Mouse (Mus musculus) intestine, embryonic 15.5 days (tissue): Measurements from ENCODE around the gene Ror1. TPM values are rescaled to one million over a fixed set of nuclear protein-coding genes. Genes with fewer than 3 reads are reported as not detected.

Experiments used
- ATAC-seq: fragments of 200-750 bp; cut with Nextera tagmentation; 2 replicates; pipeline ENCODE4 v1.8.0; 2017; ENCODE audit warnings: moderate TSS enrichment, moderate library complexity
- H3K27ac ChIP-seq: fragments of 300-500 bp; sonication (generic); 2 replicates; pipeline ENCODE4 v1.5.1; 2015; ENCODE audit warnings: mild to moderate bottlenecking, inconsistent platforms
- H3K27me3 ChIP-seq: fragments of 300-500 bp; sonication (generic); replicated peaks from 2 replicates; pipeline ENCODE4 v1.6.1; 2015; ENCODE audit warnings: inconsistent platforms
- H3K36me3 ChIP-seq: fragments of 300-500 bp; sonication (generic); 2 replicates; pipeline ENCODE4 v1.6.1; 2015; ENCODE audit warnings: inconsistent platforms
- H3K4me1 ChIP-seq: fragments of 300-500 bp; sonication (generic); replicated peaks from 2 replicates; pipeline ENCODE4 v1.6.1; 2015; ENCODE audit warnings: inconsistent platforms
- H3K4me2 ChIP-seq: fragments of 300-500 bp; sonication (generic); replicated peaks from 2 replicates; pipeline ENCODE4 v1.6.1; 2015; ENCODE audit warnings: mild to moderate bottlenecking, inconsistent platforms
- H3K4me3 ChIP-seq: fragments of 300-500 bp; sonication (generic); replicated peaks from 2 replicates; pipeline ENCODE4 v1.5.1; 2015; ENCODE audit warnings: inconsistent platforms
- H3K9ac ChIP-seq: fragments of 300-500 bp; sonication (generic); 2 replicates; pipeline ENCODE4 v1.6.1; 2015; ENCODE audit warnings: inconsistent platforms
- H3K9me3 ChIP-seq: fragments of 300-500 bp; sonication (generic); 2 replicates; pipeline ENCODE4 v1.6.1; 2016; ENCODE audit warnings: inconsistent platforms
- WGBS: fragments of 180-500 bp; shearing (Covaris S2); methylation state at CpG from one replicate; pipeline ENCODE4 v1.1.7; 2015; 5-methylcytosine and 5-hydroxymethylcytosine counted together
- polyA plus RNA-seq: library from polyadenylated mRNA; unstranded; fragments of >200 nt; fragmentation: Nextera tagmentation; extraction: Ambion mirVana; gene quantifications from 2 replicates; pipeline ENCODE4 v1.2.1, GENCODE M21; 2015

Gene Ror1
- polyA plus RNA-seq, 1 experiment from 2014 or later, result 9.3 TPM

DNA sequence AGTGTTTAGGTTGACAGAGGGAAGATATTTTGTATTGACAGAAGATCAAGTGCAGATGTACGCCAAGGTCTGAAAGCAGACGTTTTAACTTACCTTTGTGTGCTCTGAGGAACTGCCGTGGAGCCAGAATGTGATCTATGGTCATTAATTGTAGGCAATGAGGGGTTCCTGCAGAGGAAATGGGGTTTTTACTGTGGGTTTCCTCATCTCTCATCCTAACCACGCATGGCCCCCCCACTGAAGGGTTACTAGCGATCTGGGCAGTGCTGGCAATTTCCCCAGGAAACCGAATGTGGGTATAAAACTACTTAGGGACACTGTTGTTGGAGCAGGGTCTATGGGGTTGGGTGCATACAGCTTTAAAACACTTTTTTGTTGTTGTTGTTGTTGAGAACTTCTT, 25.5 kb upstream of the Ror1 start:
- Histone ChIP-seq H3K27ac (no peak overlapping the region), H3K36me3 (no peaks in the 10 kb centered on the region), H3K27me3 (no peaks in the 10 kb centered on the region), H3K4me3 (no peak overlapping the region), H3K4me2 (no peak overlapping the region), H3K9ac (no peak overlapping the region), H3K9me3 (no peaks in the 10 kb centered on the region), H3K4me1 (no peaks in the 10 kb centered on the region)
- WGBS, result 35% methylated on average over 6 of the region's 6 CpGs
- no peak for ATAC-seq

DNA sequence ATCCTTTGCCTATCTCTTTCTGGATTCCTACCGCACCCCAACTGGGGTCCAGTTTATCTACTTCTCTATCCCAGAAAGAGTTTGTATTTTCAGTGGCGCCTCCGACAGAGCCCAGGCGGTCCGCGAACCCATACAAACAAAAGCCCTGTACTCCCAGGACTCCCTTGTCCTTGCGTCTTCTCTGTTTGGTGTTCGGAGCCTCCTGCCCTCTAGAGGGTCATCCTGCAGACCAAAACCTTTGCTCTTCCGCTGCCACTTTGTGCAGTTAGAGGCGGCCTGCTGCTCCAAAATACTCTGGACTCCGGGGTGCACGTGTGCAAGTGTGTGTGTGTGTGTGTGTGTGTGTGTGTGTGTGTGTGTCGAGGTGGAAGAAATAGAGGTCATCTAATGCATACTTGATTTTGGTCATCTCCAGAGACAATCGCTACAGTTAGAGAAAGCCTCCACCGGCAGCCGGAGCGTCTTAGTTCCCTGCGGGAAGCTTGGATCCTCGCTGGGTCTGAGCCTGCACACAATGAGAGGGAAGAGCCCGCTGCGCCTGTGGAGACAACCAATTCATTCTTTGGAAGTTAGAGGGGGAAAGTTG, 1.1 kb downstream of the Ror1 start:
- H3K4me3 ChIP-seq, result peak overlapping the region; percentile 83
- peak overlapping the region; percentile 91 for H3K4me2 ChIP-seq
- ATAC-seq, result peak; percentile 23; the same call in 1 of the 2 replicates
- no peaks in the 10 kb centered on the region for H3K9me3 ChIP-seq
- peak overlapping the region; percentile 87 for H3K27ac ChIP-seq
- 5% methylated on average over 21 of the region's 21 CpGs for WGBS
- no peaks in the 10 kb centered on the region for H3K27me3 ChIP-seq
- H3K4me1 ChIP-seq, result peaks cover 8% of the 10 kb centered on the region; the same call in 1 of the 2 replicates
- no peaks in the 10 kb centered on the region for H3K36me3 ChIP-seq
- peak overlapping the region; percentile 75 for H3K9ac ChIP-seq

DNA sequence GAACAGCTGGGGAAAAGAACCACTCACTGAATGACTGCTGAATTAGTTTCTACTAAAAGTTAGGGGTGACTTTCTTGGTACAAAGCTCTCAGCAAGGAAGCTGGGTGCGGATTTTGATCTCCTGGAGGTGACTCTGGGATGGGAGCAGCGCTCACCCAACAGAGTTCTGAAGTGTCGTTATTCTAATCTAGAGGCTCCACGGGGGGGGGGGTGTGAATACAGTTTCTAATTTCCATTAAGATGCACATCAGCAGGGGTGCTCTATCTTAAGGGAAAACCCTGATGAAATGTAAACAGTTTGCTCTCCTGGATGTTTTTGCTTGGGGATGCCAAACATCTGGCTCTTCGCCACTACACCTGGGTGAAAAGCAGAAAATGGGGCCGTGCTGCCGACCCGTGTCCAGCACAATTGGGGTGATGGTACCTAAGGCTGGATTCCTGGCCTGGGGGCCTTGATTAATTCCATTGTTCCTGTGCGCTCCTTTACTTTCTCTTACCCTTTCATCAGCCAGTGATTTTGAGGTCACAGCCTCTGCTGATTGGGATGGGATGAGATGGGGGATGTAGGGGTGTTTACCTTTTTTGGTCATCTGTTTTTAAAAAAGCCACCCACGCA, 1.9 kb downstream of the Ror1 start:
- H3K4me3 ChIP-seq, result peak overlapping the region; percentile 83
- H3K27ac ChIP-seq, result no peak overlapping the region
- H3K36me3 ChIP-seq, result no peaks in the 10 kb centered on the region
- no peaks in the 10 kb centered on the region for H3K9me3 ChIP-seq
- no peaks in the 10 kb centered on the region for H3K27me3 ChIP-seq
- peak overlapping the region; percentile 91 for H3K4me2 ChIP-seq
- H3K9ac ChIP-seq, result peak overlapping the region; percentile 75; the same call in 1 of the 2 replicates
- H3K4me1 ChIP-seq, result peaks cover 8% of the 10 kb centered on the region; the same call in 1 of the 2 replicates
- 46% methylated on average over 10 of the region's 10 CpGs for WGBS
- ATAC-seq, result no peak

DNA sequence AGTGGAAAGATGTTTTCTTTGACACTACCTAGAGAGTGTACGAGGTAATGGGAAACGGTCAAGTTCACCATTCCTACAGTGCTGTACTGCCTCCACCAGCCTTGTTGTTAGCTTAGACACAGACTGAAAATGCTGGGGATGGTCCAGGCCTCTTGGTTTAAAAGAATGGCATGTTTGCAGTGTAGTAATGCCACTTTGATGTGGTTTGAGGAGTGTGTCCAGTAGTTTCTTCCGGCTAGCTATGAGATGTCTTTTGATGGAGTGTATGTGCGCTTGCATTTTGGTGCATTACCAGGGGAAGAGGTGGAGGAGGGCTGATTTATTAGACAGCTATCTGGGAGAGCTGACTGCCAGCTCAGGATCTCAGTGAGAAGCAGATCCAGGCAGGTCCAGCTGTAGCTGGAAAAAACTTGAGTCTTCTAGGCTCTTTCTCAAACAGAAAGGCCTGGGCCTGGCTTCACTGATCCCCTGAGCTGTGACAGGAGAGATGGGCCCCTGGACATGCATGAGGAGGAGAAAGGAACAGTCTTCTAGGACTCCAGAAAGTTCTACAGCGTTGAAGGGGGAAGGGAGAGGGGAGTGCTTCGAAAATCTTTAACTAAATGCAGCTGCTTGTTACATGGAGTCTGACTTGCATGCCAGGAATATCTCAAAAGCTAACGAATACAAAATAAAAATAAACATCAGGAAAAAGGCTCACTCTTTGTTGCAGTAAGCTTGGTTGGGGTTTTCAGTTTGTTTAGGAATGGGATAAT, 5.7 kb downstream of the Ror1 start:
- H3K4me2 ChIP-seq, result 0 out of 2 replicates have a peak overlapping the region, but pooled peaks have one; percentile 2
- H3K9ac ChIP-seq, result peak overlapping the region; percentile 2; the same call in 1 of the 2 replicates
- 52% methylated on average over 7 of the region's 7 CpGs for WGBS
- no peaks in the 10 kb centered on the region for H3K9me3 ChIP-seq
- H3K27ac ChIP-seq, result peak overlapping the region; percentile 55; the same call in 1 of the 2 replicates
- no peaks in the 10 kb centered on the region for H3K36me3 ChIP-seq
- no peak for ATAC-seq
- peaks cover 10% of the 10 kb centered on the region; the same call in 1 of the 2 replicates for H3K4me1 ChIP-seq
- no peak overlapping the region for H3K4me3 ChIP-seq
- H3K27me3 ChIP-seq, result no peaks in the 10 kb centered on the region

DNA sequence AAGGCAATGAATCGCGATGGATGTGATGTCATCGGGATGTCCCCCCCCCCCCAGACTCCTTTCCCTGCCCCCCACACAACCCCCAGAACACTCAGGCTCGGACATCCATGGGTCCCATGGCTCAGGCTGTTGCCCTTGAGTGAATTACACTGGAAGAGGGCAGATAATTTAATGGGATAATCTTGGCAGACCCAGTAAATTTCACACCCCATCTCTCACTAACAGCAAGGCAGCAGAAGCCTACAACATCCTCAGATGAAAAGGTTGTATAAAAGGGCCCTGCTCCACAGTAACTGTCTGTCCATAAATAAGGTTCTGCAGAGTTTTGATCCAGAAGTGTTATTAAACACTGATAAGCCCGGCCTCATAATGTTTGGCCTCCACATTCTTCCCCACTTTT, 6.3 kb downstream of the Ror1 start:
- Histone ChIP-seq H3K4me2 (no peak overlapping the region), H3K9ac (no peak overlapping the region), H3K4me1 (peaks cover 10% of the 10 kb centered on the region; the same call in 1 of the 2 replicates), H3K9me3 (no peaks in the 10 kb centered on the region), H3K4me3 (no peak overlapping the region), H3K36me3 (no peaks in the 10 kb centered on the region), H3K27ac (no peak overlapping the region), H3K27me3 (no peaks in the 10 kb centered on the region)
- no peak for ATAC-seq
- WGBS, result 61% methylated on average over 5 of the region's 5 CpGs

DNA sequence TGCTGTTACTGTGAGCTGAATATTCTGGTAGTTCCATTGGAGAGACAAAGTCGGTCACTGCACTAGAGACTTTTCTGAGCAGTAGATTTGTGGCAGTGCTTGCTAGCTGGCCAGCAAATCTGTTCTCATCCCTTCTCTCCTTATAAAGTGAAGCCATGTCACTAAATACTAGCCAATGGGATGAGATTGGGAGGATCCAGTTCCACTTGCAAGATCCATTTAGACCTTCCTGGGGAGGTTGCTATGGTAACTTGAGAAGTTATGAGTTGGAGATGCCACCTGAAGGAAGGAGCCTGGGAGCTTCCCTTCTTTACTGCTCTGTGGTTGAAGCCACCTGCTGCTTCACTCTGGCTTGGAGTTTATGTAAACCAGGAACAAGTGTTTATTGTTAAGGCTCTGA, 8.7 kb downstream of the Ror1 start:
- Histone ChIP-seq H3K27ac (no peak overlapping the region), H3K36me3 (no peaks in the 10 kb centered on the region), H3K4me2 (no peak overlapping the region), H3K4me1 (peaks cover 10% of the 10 kb centered on the region; the same call in 1 of the 2 replicates), H3K4me3 (no peak overlapping the region), H3K9ac (no peak overlapping the region), H3K27me3 (no peaks in the 10 kb centered on the region), H3K9me3 (no peaks in the 10 kb centered on the region)
- ATAC-seq, result no peak
- WGBS, result 76% methylated on average over 1 of the region's 1 CpGs

DNA sequence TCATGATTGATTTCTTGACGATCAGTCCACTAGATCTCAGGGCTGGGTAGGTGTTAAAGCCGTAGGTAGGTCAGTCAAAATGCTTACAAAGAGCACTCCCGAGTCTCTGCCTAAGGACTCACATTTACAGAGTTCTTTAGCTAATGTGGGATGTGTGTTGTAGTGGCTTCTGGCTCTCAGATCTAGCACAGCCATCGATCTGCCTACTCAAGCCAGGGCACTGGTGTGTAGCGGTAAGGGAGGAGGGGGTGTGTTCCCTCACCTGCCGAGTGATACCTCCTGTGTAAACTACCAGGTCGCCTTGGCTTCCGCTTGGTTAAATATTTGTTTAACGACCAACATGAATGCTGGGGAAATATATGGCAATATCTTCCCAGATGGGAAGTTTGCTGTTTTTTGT, 12.0 kb downstream of the Ror1 start:
- Histone ChIP-seq H3K4me2 (no peak overlapping the region), H3K27ac (no peak overlapping the region), H3K9me3 (no peaks in the 10 kb centered on the region), H3K27me3 (no peaks in the 10 kb centered on the region), H3K36me3 (no peaks in the 10 kb centered on the region), H3K4me3 (no peak overlapping the region), H3K9ac (no peak overlapping the region), H3K4me1 (0 out of 2 replicates have a peak, but pooled peaks cover 2% of the 10 kb centered on the region)
- ATAC-seq, result no peak
- WGBS, result 48% methylated on average over 9 of the region's 9 CpGs

DNA sequence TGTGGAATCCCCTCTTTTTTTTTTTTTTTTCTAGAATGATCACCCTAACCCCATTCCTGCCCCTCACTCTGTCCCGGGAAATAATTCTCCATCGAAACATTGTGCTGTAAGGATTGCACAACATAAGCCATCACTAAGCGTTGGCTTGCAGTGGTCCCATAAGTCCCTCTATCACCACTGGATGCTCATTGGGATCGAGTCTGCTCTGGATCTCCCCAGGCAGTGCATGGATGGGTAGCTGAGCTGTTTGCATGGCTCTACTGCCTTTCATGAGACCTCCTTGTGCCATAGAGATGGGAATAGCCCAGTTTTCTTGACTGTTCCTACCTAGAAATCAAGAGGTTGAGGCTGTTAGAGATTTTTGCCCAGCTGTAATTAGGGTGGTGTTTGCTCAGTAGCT, 13.0 kb downstream of the Ror1 start:
- Histone ChIP-seq H3K9me3 (no peaks in the 10 kb centered on the region), H3K27me3 (no peaks in the 10 kb centered on the region), H3K36me3 (no peaks in the 10 kb centered on the region), H3K4me1 (no peaks in the 10 kb centered on the region), H3K4me3 (no peak overlapping the region), H3K4me2 (no peak overlapping the region), H3K9ac (no peak overlapping the region), H3K27ac (no peak overlapping the region)
- 94% methylated on average over 4 of the region's 4 CpGs for WGBS
- ATAC-seq, result no peak

DNA sequence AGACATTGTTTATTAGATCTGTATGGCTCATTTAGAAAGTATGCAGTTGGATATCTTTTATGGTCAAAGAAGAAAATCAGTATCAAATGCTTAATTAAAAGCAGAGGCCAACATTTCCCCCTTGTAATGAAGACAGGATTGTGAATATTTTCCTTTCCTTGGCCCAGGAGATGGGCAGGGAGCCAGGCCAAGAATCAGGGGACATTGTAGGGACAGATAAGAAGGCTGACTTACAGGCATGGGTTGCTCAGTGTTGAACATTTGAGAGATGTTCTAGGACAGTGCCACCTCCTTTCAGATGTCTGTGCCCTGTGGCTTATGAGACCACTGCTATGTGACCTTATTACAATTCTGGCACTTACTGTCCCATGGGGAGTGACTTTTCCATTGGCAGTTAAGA, 18.6 kb downstream of the Ror1 start:
- Histone ChIP-seq H3K4me2 (no peak overlapping the region), H3K27me3 (no peaks in the 10 kb centered on the region), H3K27ac (no peak overlapping the region), H3K9ac (no peak overlapping the region), H3K4me1 (no peaks in the 10 kb centered on the region), H3K36me3 (no peaks in the 10 kb centered on the region), H3K9me3 (no peaks in the 10 kb centered on the region), H3K4me3 (no peak overlapping the region)
- ATAC-seq, result no peak

DNA sequence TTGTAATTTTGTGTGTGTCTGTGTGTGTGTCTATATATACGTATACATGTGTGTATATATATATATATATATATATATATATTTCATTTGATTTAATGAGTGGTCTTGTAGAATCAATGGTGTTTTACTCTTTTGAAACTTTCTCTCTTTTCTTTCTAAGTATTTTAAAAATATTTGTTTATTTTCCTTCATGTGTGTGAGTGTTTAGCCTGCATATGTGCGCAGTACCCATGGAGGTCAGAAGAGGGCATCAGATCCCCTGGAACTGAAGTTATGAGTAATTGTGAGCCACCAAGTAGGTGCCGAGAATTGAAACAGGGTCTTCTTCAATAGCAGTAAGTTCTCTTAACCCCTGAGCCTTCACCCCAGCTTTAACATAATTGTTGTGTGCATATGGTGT, 20.8 kb downstream of the Ror1 start:
- Histone ChIP-seq H3K27me3 (no peaks in the 10 kb centered on the region), H3K9ac (no peak overlapping the region), H3K9me3 (no peaks in the 10 kb centered on the region), H3K4me3 (no peak overlapping the region), H3K27ac (no peak overlapping the region), H3K36me3 (no peaks in the 10 kb centered on the region), H3K4me1 (no peaks in the 10 kb centered on the region), H3K4me2 (no peak overlapping the region)
- WGBS, result 94% methylated on average over 3 of the region's 3 CpGs
- no peak for ATAC-seq

DNA sequence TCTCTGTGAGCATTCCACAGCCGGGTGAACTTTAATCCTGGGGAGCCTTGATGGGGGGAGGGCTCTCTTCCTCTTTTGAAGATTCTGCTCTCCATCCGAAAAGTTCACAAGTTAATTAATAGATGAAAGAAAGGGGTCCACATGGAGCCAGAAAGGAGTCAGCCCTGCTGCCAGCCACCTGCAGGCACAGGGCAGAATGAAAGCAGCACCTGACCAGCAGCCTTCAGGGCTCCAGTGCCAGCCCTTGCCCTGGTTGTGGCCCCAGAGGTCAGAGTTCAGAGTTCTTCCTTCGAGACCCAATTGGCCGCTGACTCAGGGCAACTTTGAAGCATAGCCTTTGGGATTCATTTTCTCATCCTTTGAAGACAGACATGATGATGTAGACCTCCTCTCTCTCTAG, 23.1 kb downstream of the Ror1 start:
- no peak overlapping the region for H3K9ac ChIP-seq
- H3K9me3 ChIP-seq, result no peaks in the 10 kb centered on the region
- H3K4me2 ChIP-seq, result no peak overlapping the region
- H3K36me3 ChIP-seq, result no peaks in the 10 kb centered on the region
- no peak overlapping the region for H3K27ac ChIP-seq
- WGBS, result 58% methylated on average over 4 of the region's 4 CpGs
- H3K4me1 ChIP-seq, result no peaks in the 10 kb centered on the region; the same call in 1 of the 2 replicates
- no peak for ATAC-seq
- H3K27me3 ChIP-seq, result no peaks in the 10 kb centered on the region
- H3K4me3 ChIP-seq, result no peak overlapping the region

DNA sequence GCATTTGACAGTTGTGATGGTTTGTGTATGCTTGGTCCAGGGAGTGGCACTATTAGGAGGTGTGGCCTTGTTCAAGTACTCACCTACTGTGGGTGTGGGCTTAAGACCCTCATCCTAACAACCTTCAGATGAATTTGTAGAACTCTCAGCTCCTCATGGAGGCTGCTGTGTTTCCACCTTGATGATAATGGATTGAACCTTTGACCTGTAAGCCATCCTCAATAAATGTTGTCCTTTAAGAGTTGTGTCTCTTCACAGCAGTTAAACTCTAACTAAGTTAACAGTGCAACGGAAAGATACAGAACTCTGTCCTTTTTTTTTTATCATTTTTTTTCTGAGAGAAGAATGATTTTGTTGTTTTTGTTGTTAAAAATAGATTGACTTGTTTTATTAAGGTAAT, 23.8 kb downstream of the Ror1 start:
- WGBS, result 70% methylated on average over 1 of the region's 1 CpGs
- no peaks in the 10 kb centered on the region for H3K9me3 ChIP-seq
- no peaks in the 10 kb centered on the region; the same call in 1 of the 2 replicates for H3K4me1 ChIP-seq
- H3K27ac ChIP-seq, result no peak overlapping the region
- no peak overlapping the region for H3K9ac ChIP-seq
- H3K36me3 ChIP-seq, result no peaks in the 10 kb centered on the region
- no peak overlapping the region for H3K4me3 ChIP-seq
- no peak overlapping the region for H3K4me2 ChIP-seq
- no peak for ATAC-seq
- H3K27me3 ChIP-seq, result no peaks in the 10 kb centered on the region
